Mouse (Mus musculus) kidney, adult 2 months (tissue): ENCODE results near the gene Coa7.

ENCODE experiments used
- CTCF ChIP-seq: fragments of 200-500 bp; conservative IDR thresholded peaks from 2 replicates; pipeline ENCODE4 v1.5.1; 2011; ENCODE audit warnings: low read depth, mild to moderate bottlenecking, control low read depth, low read length, moderate library complexity, mixed read lengths; ENCODE audit not compliant: insufficient read depth, insufficient read length
- POLR2A ChIP-seq: fragments of 200-500 bp; IDR thresholded peaks from one replicate; pipeline ENCODE4 v1.6.1; 2011; ENCODE audit warnings: low read depth, low read length, control low read depth

- TF ChIP-seq POLR2A (no peak), CTCF (no peak)
These were observed 10.0 kb upstream of the Coa7 start for GRCm38 (mm10) chr4:108317656-108318605.
